Mouse (Mus musculus) cerebellum, adult 9-10 months (tissue): Measurements from ENCODE around the gene Elane.
A peak's percentile ranks its signal among the peaks of the same experiment; 100 is the strongest.

Source experiments
- DNase-seq: peaks from one replicate; pipeline ENCODE4 v3.0.0; 2022

Elane gene

GRCm38 (mm10) chr10:79931797-79932196 is 45.8 kb downstream of the Elane start:
- DNase-seq, result peak; percentile 46

- peak; percentile 75 for DNase-seq
These were observed 46.7 kb downstream of the Elane start for GRCm38 (mm10) chr10:79932736-79933135.

- peak; percentile 52 for DNase-seq
These were observed 47.2 kb downstream of the Elane start for GRCm38 (mm10) chr10:79933145-79933679.

GRCm38 (mm10) chr10:79933861-79934260 is 47.8 kb downstream of the Elane start:
- DNase-seq, result no peak

- peak; percentile 77 for DNase-seq
These were observed 48.2 kb downstream of the Elane start for GRCm38 (mm10) chr10:79934272-79934721.

GRCm38 (mm10) chr10:79934794-79935569 is 48.9 kb downstream of the Elane start:
- no peak for DNase-seq

GRCm38 (mm10) chr10:79936284-79936910 is 50.4 kb downstream of the Elane start:
- peak; percentile 61 for DNase-seq

GRCm38 (mm10) chr10:79936911-79937441 is 50.9 kb downstream of the Elane start:
- DNase-seq, result peak; percentile 67
